Mouse (Mus musculus) forebrain, embryonic 10.5 days (tissue): ENCODE results near the gene Prokr1. TPM values are rescaled to one million over a fixed set of nuclear protein-coding genes. Genes with fewer than 3 reads are reported as not detected.

Experiments
- DNase-seq: peaks from one replicate; pipeline ENCODE4 v3.0.0-alpha.2; 2017; ENCODE audit warnings: low spot score; ENCODE audit errors: extremely low spot score
- H3K27ac ChIP-seq: fragments of 300-500 bp; sonication (generic); 2 replicates; pipeline ENCODE4 v1.5.1; 2016; ENCODE audit warnings: mild to moderate bottlenecking
- H3K27me3 ChIP-seq: fragments of 300-500 bp; sonication (generic); 2 replicates; pipeline ENCODE4 v1.6.1; 2016; ENCODE audit warnings: mild to moderate bottlenecking; ENCODE audit not compliant: poor library complexity, severe bottlenecking
- H3K36me3 ChIP-seq: fragments of 300-500 bp; sonication (generic); replicated peaks from 2 replicates; pipeline ENCODE4 v1.6.1; 2016; ENCODE audit warnings: mild to moderate bottlenecking, moderate library complexity
- H3K4me1 ChIP-seq: fragments of 300-500 bp; sonication (generic); 2 replicates; pipeline ENCODE4 v1.6.1; 2016
- H3K4me3 ChIP-seq: fragments of 300-500 bp; sonication (generic); 2 replicates; pipeline ENCODE4 v1.5.1; 2016; ENCODE audit warnings: mild to moderate bottlenecking, moderate library complexity
- H3K9me3 ChIP-seq: fragments of 300-500 bp; sonication (generic); 2 replicates; pipeline ENCODE4 v1.6.1; 2016; ENCODE audit warnings: mild to moderate bottlenecking, moderate library complexity
- WGBS: fragments of 180-500 bp; shearing (Covaris S2); methylation state at CpG from one replicate; pipeline ENCODE4 v1.1.7; 2016; 5-methylcytosine and 5-hydroxymethylcytosine counted together
- polyA plus RNA-seq: library from polyadenylated mRNA; unstranded; fragments of >200 nt; fragmentation: Nextera tagmentation; extraction: Ambion mirVana; gene quantifications from 2 replicates; pipeline ENCODE4 v1.2.1, GENCODE M21; 2016

The Prokr1 gene
- polyA plus RNA-seq, 1 experiment from 2014 or later: 3.2 TPM

DNA sequence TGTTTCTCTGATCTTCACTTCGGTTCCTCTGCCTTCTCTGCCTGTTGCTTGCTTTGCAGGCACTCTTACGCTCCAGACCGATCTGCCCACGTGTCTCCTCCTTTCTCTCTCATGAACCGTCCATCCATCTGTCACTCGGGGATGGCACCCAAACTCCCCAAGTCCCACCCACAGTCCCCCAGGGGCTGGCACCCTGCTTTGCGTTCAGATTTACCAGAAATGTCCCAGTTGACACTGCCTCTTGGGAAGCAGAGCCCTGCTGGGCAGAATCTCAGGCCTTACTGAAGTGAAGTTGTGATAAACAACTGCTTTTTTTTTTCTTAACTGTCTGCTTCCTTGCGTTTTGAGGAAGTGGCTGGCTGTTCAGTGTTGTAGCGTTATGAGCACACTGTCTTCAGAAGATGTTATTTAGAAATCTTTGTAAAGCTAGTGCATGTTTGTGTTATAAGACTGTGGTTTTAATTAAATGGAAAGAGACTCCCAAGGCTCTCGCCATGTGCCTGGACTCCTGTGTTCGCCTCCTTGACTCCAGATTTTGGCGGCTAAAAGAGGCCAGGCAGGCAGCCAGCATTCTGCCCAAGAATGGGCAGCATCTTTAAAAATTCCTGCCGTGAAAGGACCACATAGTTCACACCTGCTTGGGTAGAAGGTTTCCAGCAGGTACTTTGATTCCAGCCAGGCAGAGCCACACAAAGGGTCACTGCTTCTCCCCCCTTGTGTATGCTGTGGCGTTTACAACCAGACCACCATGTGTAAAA is 57.4 kb downstream of the Prokr1 start, which contains the start of gene Arhgap25:
Gene Arhgap25 (minus strand): TSS at position 307 of the 758 bp plus-strand sequence.
- WGBS: 77% methylated on average over 14 of the region's 14 CpGs
- DNase-seq: no peak
- Histone ChIP-seq H3K9me3 (no peaks in the 10 kb centered on the region), H3K27me3 (no peaks in the 10 kb centered on the region), H3K27ac (no peak within 1 kb of the TSS), H3K4me1 (peaks cover 5% of the 10 kb centered on the region), H3K4me3 (no peak within 1 kb of the TSS), H3K36me3 (no peaks in the 10 kb centered on the region)

- 86% methylated on average over 2 of the region's 2 CpGs for WGBS
- Histone ChIP-seq H3K36me3 (no peaks in the 10 kb centered on the region), H3K27ac (no peak overlapping the region), H3K4me1 (peaks cover 5% of the 10 kb centered on the region), H3K4me3 (no peak overlapping the region), H3K27me3 (no peaks in the 10 kb centered on the region), H3K9me3 (no peaks in the 10 kb centered on the region)
- no peak for DNase-seq
Measured at GRCm38 (mm10) chr6:87531456-87532015, 59.0 kb downstream of the Prokr1 start.

DNA sequence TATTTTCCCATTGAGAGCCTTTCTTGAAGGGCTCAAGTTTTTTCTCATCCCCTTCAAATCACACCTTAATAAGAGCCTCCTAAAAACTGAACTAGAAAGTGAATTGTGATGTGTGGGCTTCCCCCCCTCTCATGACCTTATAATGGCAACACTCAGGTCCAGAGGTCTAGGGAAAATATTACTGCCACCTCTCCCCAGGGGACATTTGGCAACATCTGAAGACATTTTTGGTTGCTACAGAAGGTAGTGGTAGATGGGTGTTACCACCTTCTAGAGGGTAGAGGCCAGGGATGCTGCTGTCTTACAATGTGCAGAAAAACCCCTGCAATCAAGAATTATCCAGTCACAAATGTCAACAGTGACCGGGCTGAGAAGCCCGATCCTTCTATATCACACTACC is 60.2 kb downstream of the Prokr1 start:
- no peaks in the 10 kb centered on the region for H3K36me3 ChIP-seq
- WGBS: 96% methylated on average over 2 of the region's 2 CpGs
- peaks cover 5% of the 10 kb centered on the region for H3K4me1 ChIP-seq
- H3K4me3 ChIP-seq: no peak overlapping the region
- no peaks in the 10 kb centered on the region for H3K27me3 ChIP-seq
- DNase-seq: no peak
- no peak overlapping the region for H3K27ac ChIP-seq
- no peaks in the 10 kb centered on the region for H3K9me3 ChIP-seq

Other genes starting within 250 kb of the Prokr1 start
- not detected in 2 replicates for gene Gkn1, start 239.8 kb downstream of the Prokr1 start, polyA plus RNA-seq
- gene Gkn2, start 217.4 kb downstream of the Prokr1 start, polyA plus RNA-seq: not detected in 2 replicates
- gene Gkn3, start 201.8 kb downstream of the Prokr1 start, polyA plus RNA-seq: not detected in 2 replicates
- gene Bmp10, start 161.7 kb downstream of the Prokr1 start, polyA plus RNA-seq: not detected in 2 replicates
- 1.9 and 2.0 TPM in 2 replicates for gene Arhgap25, start 57.5 kb downstream of the Prokr1 start, polyA plus RNA-seq
- 12.9 and 13.0 TPM in 2 replicates for gene Aplf, start 81.5 kb upstream of the Prokr1 start, polyA plus RNA-seq
- gene Efcc1, start 140.1 kb upstream of the Prokr1 start, polyA plus RNA-seq: 0.84 TPM in 2 replicates
- 2.5 and 3.2 TPM in 2 replicates for gene Gp9, start 187.3 kb upstream of the Prokr1 start, polyA plus RNA-seq
- gene Rab43, start 221.4 kb upstream of the Prokr1 start, polyA plus RNA-seq: 4.6 and 6.6 TPM in 2 replicates
- gene Gm45140, start 245.1 kb upstream of the Prokr1 start, polyA plus RNA-seq: 2.1 TPM in 2 replicates
- 76.4 and 78.6 TPM in 2 replicates for gene Isy1, start 248.1 kb upstream of the Prokr1 start, polyA plus RNA-seq